Mouse (Mus musculus) monocyte, adult 5-6 weeks (primary cell): ENCODE data around the gene 4921524J17Rik. TPM values are rescaled to one million over a fixed set of nuclear protein-coding genes. Genes with fewer than 3 reads are reported as not detected.
A peak's percentile ranks its signal among the peaks of the same experiment; 100 is the strongest.

Experiments
- ATAC-seq: fragments of 153-309, 156-312 bp; replicated peaks from 2 replicates; pipeline ENCODE4 v1.8.0; 2017; ENCODE audit warnings: mild to moderate bottlenecking; ENCODE audit not compliant: low TSS enrichment, insufficient number of reproducible peaks, severe bottlenecking, poor library complexity, low FRiP score
- total RNA-seq: library from RNA; stranded (forward); fragments of 200-1000, 200-491, 200-594 nt; gene quantifications from 3 replicates; pipeline ENCODE4 v1.2.3, GENCODE M21; 2017

4921524J17Rik gene
- 22.8 to 81.0 TPM (median 62.0 TPM) in 3 replicates for total RNA-seq

DNA sequence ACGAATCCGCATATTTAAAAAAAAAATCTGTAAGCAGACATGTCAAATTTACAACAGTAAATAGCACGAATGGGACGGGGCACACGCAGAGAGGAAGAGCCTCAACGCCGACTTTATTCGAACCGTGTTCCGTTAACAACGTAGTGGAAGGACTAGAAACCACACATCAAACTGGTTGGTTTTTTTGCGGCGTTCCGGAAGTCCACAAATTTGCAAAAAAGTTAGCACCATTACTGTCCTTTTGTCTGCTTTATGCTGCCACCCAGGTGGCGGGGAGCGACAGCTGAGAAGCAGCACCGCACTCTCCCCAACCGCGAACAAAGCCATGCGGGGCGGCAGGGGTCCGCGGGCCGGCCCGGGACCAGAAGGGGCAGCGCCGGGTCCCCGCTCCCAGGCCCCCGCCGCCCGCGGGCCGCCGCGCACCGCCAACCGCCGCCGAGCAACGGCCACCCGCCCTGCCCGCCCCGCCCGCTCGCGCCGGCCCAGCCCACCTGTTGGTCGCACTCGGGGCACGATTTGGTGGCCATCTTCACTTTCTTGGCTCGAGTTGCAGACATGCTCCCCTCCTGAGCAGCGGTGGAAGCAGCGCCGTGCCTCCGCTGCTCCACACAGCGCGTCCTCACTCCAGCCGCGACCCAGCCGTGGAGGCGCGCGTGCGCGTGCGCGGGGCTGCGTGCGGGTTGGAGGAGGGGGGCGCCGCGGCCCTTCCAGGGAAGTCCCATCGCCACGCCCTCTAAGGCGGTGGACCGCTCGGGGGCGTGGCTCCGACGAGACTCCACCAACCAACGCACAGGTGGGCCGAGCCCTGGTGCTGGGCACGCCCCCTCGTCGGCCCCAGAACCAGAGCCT lies at the start of gene 4921524J17Rik:
4921524J17Rik (minus strand) TSS at position 666 of the 849 bp plus-strand sequence.
- ATAC-seq, result peak; percentile 98

GRCm38 (mm10) chr8:85482427-85482826 lies 49.8 kb upstream of the 4921524J17Rik start:
- no peak for ATAC-seq

GRCm38 (mm10) chr8:85481900-85482299 lies 49.3 kb upstream of the 4921524J17Rik start:
- peak; percentile 95 for ATAC-seq

DNA sequence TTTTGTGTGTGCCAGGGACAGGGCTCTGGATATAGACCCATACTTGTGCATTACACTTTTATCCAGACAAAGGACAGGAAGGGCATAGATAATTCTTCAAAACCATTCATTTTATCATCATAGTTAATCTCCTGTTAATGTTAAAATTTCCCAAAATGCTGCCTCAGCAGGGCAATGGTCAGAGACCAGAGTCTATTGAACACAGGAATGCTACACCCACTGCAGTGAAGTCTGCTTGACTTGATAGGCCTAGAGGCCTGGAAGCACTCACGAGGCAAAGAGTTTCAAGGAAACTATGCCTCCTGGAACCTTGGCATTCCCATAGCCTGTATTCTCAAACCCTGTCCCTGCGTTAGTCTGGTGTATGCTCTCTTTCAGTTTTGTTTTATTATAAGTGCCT lies 47.1 kb upstream of the 4921524J17Rik start:
- ATAC-seq, result no peak

DNA sequence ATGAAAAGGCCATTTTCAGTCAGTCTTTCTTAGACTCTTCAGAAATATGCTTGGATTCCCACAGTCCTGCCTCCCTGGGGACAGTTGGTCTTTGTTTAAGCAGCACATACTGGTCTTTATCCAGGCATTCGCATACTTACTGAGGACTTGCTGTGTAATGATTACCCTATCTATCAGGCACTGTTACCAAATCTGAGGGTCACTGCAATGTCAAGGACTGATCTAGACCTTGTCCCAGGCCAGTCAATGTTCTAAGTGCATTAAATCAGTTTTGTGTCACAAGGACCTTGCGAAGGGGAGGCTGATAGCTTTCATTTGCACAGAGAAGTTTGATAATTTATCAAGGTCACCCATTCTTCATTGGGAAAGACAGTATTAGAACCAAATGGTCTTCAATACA lies 45.8 kb upstream of the 4921524J17Rik start:
- ATAC-seq, result no peak

GRCm38 (mm10) chr8:85476970-85477545 lies 44.4 kb upstream of the 4921524J17Rik start:
- ATAC-seq, result no peak

DNA sequence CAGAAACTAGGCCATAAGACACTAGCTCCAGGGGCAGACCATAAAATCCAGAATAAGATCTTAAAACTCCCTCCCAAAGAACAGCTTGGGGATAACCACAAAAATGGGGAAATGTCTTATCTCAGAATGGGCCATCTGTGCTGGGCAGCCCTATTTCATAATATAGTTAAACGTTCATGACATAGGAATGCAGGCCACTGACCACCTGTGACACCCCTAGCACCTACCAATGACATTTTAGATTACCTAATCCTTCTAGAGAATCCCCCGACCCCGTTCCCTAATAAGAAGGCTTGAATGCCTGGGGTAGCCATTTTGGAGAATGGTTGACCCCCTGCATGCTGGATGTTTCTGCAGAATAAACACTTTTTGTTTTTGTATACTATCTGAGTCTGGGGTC lies 42.3 kb upstream of the 4921524J17Rik start:
- ATAC-seq, result no peak

DNA sequence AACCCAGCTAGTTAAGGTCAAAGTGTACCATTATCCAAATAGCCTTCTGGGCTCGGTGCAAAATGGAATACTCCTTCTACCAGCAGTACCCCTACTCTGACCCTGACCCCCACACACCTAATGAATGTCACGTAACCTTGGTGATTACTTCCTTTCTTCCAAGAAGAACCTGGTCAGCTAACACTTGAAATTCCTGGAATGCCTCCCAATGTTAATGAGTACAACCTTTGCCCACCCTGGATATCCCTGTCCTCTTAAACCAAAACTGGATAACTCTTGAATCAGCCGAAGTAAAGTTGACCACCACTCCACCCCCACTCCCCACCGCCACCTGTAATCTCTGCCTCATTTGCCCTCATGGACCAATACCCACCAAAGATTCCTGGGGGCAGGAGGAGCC lies 40.6 kb upstream of the 4921524J17Rik start:
- ATAC-seq, result no peak

DNA sequence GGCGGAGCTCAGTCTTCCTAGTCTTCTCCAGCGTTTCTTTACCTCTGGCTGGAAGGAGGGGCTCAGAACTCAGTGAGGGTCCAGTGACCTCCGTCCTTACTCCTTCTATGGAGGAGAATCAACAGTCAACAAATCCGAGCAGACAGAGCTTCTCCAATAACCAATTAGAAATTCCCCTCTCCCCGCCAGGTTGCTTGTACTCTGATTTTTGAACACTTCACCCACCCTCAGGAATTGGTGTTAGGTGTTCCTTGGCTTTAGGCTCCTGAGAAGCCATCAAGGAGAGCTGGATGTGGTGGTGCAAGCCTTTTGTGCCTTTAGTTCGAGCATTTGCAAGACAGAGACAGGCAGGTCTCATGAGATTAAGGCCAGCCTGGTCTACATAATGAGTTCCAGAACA lies 40.2 kb upstream of the 4921524J17Rik start:
- ATAC-seq, result no peak

DNA sequence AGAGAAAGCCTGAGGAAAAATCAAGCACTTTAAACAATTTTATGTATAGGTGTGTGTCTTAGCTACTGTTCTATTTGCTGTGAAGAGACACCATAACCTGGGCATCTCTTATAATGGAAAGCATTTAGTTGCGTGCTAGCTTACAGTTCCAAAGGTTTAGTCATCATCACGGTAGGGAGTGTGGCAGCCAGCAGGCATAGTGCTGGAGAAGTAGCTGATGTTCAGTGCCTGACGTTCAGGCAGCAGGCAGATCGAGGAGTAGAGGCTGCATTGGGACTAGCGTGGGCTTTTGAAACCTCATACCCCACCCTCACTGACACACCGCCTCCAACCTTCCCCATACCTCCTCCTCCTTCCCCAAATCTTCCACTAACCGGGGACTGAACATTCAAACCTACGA lies 38.1 kb upstream of the 4921524J17Rik start:
- no peak for ATAC-seq

DNA sequence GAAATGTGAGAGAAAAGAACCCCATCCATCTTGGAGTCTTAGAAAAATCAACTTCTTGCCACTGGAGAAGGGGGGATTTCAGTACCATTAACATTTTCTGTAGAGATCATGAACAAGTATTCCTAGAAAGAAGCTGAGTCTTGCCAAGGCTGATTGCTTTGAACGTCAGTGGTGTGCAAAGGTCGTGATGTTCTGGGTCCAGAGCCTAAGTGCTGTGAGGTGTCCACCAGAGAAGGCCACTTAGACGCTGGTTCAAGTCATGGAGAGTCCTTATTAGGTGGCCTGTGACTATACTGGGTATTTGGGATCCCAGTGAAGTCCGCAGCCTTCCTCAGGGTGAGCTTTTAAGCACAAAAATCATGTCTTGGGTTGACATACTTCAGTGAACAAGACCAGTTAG lies 33.4 kb upstream of the 4921524J17Rik start:
- no peak for ATAC-seq

DNA sequence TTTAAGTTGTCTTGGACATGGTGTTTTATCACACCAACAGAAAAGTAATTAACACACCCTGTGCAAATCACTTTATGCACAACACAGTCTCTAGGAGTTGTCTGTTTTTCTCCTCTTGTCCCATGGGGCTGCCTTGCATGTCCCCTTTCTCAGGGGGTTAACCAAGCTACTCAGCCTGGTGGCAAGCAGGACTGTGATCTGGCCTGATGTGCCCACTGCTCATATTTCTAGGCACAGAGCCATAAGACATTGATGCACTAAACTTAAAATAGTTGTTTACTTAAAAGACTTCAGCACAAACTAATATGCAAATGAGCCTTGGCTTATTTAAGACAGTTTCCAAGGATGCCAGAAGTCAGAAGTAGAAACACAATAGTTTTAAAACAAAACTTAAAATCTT lies 31.7 kb upstream of the 4921524J17Rik start:
- ATAC-seq, result no peak

DNA sequence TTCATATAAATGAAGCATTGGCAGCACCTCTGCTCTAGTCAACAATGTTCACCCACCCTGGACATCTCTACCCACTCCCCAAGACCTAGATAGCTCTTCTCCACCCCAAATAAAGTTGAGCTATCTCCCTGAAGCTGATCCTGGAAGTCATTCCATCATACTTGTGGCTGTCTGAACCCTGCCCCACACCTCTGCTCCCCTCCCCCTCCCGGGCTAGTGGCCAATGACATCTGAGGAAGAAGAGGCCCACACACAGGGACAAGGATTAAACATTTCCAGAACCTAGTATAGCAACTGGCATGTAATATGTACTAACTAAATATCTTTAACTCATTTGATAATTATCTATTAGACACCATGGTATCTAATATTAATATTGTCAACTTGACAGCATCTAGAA lies 29.8 kb upstream of the 4921524J17Rik start:
- ATAC-seq, result no peak

- ATAC-seq, result no peak
Observed at GRCm38 (mm10) chr8:85461377-85461776, 28.7 kb upstream of the 4921524J17Rik start.

DNA sequence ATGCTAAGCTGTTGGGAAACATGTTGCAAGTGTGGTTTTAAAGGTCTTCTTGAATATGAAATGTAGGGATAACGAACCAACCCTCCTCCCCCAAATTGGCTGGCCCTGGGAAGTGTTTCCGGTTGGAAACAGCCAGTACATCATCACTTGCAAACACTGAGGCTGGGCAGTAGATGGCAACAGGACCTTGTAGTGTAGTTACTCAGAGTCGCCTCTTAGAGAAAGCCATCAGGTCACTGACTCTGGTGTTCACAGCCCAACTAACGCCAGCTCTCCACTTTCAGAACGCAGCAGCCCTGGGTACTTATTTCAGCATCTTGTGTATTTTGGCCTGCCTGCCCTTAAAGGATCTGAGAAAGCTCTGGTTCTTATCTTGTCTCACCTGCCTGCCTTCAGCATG lies 28.2 kb upstream of the 4921524J17Rik start:
- no peak for ATAC-seq

GRCm38 (mm10) chr8:85459582-85459981 lies 26.9 kb upstream of the 4921524J17Rik start:
- ATAC-seq, result no peak

DNA sequence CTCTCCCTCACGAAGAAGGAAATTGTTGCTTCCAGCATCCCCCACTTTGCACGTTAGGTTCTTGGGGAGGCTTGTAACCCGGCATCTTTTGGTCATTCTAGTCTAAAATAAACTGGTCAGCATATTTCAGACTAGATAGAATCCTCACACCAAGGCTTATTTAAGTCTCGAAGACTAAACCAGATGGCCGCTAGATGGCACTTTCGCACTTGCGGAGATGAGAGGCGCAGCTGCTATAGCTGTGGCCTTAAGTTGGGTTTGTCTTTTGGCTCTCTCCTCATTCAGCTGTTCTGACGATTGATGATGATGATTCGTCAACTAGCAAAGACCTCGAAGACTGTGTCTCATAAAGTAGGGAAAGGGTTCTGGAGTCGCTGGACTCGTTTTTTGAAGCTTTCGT lies 23.9 kb upstream of the 4921524J17Rik start:
- ATAC-seq, result peak; percentile 55; the same call in 1 of the 2 replicates

DNA sequence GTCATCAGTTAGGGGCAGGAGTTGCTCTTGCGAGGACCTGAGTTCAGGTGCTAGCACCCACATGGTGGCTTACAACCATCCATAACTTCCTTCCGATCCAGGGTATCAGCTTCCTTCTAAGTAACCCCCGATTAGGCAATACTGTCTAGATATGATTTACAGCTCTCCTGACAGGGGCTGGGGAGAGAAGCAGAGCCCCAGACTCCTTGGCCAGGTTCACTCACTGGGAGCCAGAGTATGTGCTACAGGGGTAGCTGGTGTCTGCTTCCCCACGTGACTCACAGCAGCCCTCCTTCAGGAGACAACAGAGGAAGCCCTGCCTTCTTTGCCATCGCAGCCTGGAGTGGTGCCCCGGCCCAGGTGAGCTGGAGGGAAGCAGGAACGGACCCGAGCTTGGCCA lies 22.1 kb upstream of the 4921524J17Rik start:
- ATAC-seq, result no peak

- ATAC-seq, result no peak
Observed at GRCm38 (mm10) chr8:85453256-85453655, 20.6 kb upstream of the 4921524J17Rik start.

- no peak for ATAC-seq
Observed at GRCm38 (mm10) chr8:85452328-85452727, 19.7 kb upstream of the 4921524J17Rik start.
